In the genomic region with DNA sequence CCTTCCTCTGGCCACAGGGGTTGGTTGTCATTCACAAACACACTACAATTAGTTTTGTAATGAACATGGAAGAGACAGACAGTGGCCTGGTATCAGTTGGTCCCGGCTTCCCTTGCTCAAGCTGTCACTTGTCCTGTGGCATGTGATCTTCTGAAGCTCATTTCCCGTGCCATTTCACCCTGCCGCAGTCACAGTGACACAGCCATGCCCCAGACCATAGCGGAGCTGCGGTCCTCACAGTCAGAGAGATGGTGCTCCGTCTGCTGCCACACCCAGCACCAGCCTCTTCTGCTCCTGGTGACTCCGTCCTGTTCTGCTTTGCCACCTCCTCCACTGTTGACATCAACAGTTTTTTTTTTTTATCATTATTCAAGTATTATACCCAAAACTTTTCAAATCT, we compare ENCODE assay signal across 16 mouse cellular contexts. TPM values are rescaled to one million over a fixed set of nuclear protein-coding genes. Genes with fewer than 3 reads are reported as not detected.
A peak's percentile ranks its signal among the peaks of the same experiment; 100 is the strongest.
DNase-seq lines count a peak whose midpoint lies in the region; ATAC-seq and TF ChIP-seq lines count a peak whose summit lies in the region.
"Had no signal": no experiment of that assay in that cellular context is flagged by ENCODE, and none has a peak within 500 bp of the region (broad histone marks: within the 10 kb centered on the region; RNA-seq: fewer than 3 reads in every experiment).

No protein-coding gene starts in this region.

- WGBS in liver, embryonic 11.5 days = 65% methylated on average over 7 of the region's 7 CpGs

- no peak for DNase-seq in gastrocnemius, adult 2 months
- no peak for DNase-seq in gastrocnemius, adult 18-20 months (ENCODE audit: low spot score)
- no peak for DNase-seq in liver, embryonic 11.5 days (ENCODE audit: low spot score)
- DNase-seq in liver = no peak
- DNase-seq in lung, postnatal 10 days = peak; percentile 28
- DNase-seq in naive thymus-derived CD4-positive, alpha-beta T cell, adult 2 months (ENCODE audit: low read depth) = peak; percentile 39
- no peak for DNase-seq in cerebellum, postnatal 14 days
- no peak for DNase-seq in urinary bladder, adult 18-20 months (ENCODE audit: low spot score in 2 of 2)
- DNase-seq: cerebellum, adult 11-12 months; kidney, adult 11 months; kidney, postnatal 4 days; right cerebral cortex, adult 18-20 months had no signal

- TF ChIP-seq CTCF in gastrocnemius, adult 2 months (IDR thresholded peaks at IDR 0.05) = no peak

- H3K9ac ChIP-seq in liver, embryonic 11.5 days (ENCODE audit: low read depth, low read length) = no peak overlapping the region
- H3K9ac ChIP-seq: embryonic facial prominence, embryonic 13.5 days; hindbrain, embryonic 15.5 days; liver, embryonic 14.5 days had no signal

- peaks cover 20% of the 10 kb centered on the region for H3K4me1 ChIP-seq in liver, embryonic 11.5 days (replicated peaks; ENCODE audit: control insufficient read depth, insufficient read depth, low read length)

- H3K27me3 ChIP-seq in liver, embryonic 11.5 days (replicated peaks; ENCODE audit: control insufficient read depth, insufficient read depth, low read length) = no peaks in the 10 kb centered on the region
- H3K27me3 ChIP-seq: embryonic facial prominence, embryonic 13.5 days; hindbrain, embryonic 15.5 days; Patski had no signal

- ATAC-seq in liver, embryonic 11.5 days (replicated peaks; ENCODE audit: low FRiP score) = peak; percentile 43; the same call in 1 of the 2 replicates
- ATAC-seq: Patski had no signal

- no peak overlapping the region for H3K4me2 ChIP-seq in liver, embryonic 11.5 days
- H3K4me2 ChIP-seq: embryonic facial prominence, embryonic 13.5 days; hindbrain, embryonic 15.5 days had no signal

- no peaks in the 10 kb centered on the region for H3K36me3 ChIP-seq in liver, embryonic 11.5 days (ENCODE audit: control insufficient read depth, insufficient read depth, low read length)
- H3K36me3 ChIP-seq: embryonic facial prominence, embryonic 13.5 days; hindbrain, embryonic 15.5 days had no signal

- peak overlapping the region; percentile 60 for H3K27ac ChIP-seq in gastrocnemius, adult 2 months
- no peak overlapping the region for H3K27ac ChIP-seq in liver, embryonic 11.5 days (ENCODE audit: low read depth, low read length)
- H3K27ac ChIP-seq: embryonic facial prominence, embryonic 13.5 days; hindbrain, embryonic 15.5 days; liver, embryonic 14.5 days had no signal

- no peak overlapping the region for H3K4me3 ChIP-seq in gastrocnemius, adult 2 months
- no peak overlapping the region for H3K4me3 ChIP-seq in liver, embryonic 11.5 days (ENCODE audit: low read depth, low read length)
- H3K4me3 ChIP-seq: embryonic facial prominence, embryonic 13.5 days; hindbrain, embryonic 15.5 days had no signal

- intact Hi-C loops in gastrocnemius, adult 2 months (cut with DNase I) = no loop called here

- H3K9me3 ChIP-seq in liver, embryonic 11.5 days (ENCODE audit: control insufficient read depth, low read length) = no peaks in the 10 kb centered on the region
- H3K9me3 ChIP-seq: embryonic facial prominence, embryonic 13.5 days; hindbrain, embryonic 15.5 days had no signal

RNA-seq across cellular contexts. Expression of a gene that starts 49.7 kb away (rescaled TPM):
- 10 to 100 TPM in 1 of 2 experiments, 1 to 10 TPM in 1; 7.3 to 12.0 TPM for total RNA-seq in gastrocnemius, adult 2 months (2021)
- 1 to 10 TPM; 6.0 to 9.2 TPM for total RNA-seq in gastrocnemius, adult 18-20 months (2021)
- 19.3 and 20.4 TPM in 2 replicates for polyA plus RNA-seq in liver, embryonic 11.5 days (2014; fragmentation: Nextera tagmentation; extraction: Ambion mirVana)

Comparison
In these comparisons a context has a peak if more than half of its experiments do, and no peak if none do; other contexts are left out.
1. DNase-seq: peak in lung, postnatal 10 days (single experiment) and naive thymus-derived CD4-positive, alpha-beta T cell, adult 2 months (single experiment); none in gastrocnemius, adult 2 months (single experiment), gastrocnemius, adult 18-20 months (single experiment), liver, embryonic 11.5 days (single experiment), liver (single experiment), cerebellum, postnatal 14 days (0 of 2) and urinary bladder, adult 18-20 months (0 of 2).